Mouse (Mus musculus): Measurements from ENCODE around the gene Esam. TPM values are rescaled to one million over a fixed set of nuclear protein-coding genes. Genes with fewer than 3 reads are reported as not detected.

Gene Esam
- polyA plus RNA-seq, 1 experiment from 2014 or later: 58.6 TPM

DNA sequence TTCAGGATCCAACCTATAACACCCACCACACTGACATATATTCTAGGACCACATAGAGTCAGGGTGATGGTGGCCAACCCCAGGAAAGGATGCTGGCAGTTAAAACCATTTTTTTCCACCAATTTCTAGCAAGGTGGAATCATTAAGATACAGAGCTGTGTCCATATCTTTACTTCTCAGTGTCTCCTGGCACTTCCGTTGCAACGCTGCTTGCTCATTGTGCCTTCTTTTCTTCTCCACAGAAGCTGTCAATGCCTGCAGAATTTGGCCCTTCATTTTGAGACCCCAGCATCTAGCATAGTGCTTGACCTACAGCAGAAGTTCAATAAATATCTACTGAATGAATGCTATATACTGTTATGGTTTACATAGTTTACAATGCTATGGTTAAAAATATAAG, 39.1 kb downstream of the Esam start:
- Histone ChIP-seq H3K27ac (ENCODE audit: low read length) (no peak overlapping the region), H3K4me3 (replicated peaks; ENCODE audit: low read length) (no peak overlapping the region), H3K4me2 (ENCODE audit: low read depth, low read length) (no peak overlapping the region), H3K36me3 (ENCODE audit: control insufficient read depth, insufficient read depth, low read length) (no peaks in the 10 kb centered on the region), H3K9me3 (replicated peaks; ENCODE audit: control insufficient read depth, low read length) (no peaks in the 10 kb centered on the region), H3K27me3 (ENCODE audit: control insufficient read depth, insufficient read depth, low read length) (no peaks in the 10 kb centered on the region), H3K9ac (ENCODE audit: low read length) (no peak overlapping the region), H3K4me1 (ENCODE audit: control insufficient read depth, insufficient read depth, low read length) (peaks cover 15% of the 10 kb centered on the region)
- 90% methylated on average over 2 of the region's 2 CpGs for WGBS
- no peak for ATAC-seq (ENCODE audit: insufficient read depth, low FRiP score)

- Histone ChIP-seq H3K4me2 (ENCODE audit: low read depth, low read length) (peak overlapping the region; percentile 17; the same call in 1 of the 2 replicates), H3K27ac (ENCODE audit: low read length) (no peak overlapping the region)
- ATAC-seq (ENCODE audit: insufficient read depth, low FRiP score): no peak
These were observed 39.6 kb downstream of the Esam start for GRCm38 (mm10) chr9:37567454-37567853.

DNA sequence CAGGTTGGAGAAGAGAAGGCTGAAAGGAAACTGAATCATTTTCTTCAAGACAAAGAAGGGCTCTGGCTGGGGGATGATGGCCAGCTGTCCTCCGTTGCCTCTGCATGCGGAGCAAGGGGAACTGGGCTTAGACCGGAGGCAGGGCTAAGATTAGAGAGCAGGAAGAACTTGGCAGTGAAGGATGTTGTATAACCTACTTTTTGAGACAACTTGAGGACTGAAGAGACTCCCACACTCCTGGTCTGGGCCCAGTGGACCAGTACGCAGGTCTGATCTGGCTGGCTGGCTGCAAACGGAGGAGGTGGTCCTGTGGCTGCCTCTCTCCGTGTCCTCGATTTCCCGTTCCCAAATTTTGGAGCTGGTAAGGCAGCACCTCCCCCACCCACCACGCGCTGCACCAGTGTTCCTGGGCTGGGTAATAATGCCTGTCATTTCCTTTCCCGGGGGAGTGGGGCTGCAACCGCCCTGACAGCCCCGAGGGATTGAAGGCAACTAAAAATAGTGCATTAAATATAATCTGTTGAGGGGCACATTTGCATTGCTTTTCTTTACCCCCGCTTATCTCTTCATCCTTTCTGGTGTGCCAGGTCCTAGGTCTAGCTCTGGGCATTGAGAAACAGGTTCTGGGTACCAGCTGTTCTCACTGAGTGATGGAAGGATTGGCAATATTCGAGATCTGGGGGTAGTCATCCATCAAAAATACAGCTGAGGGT, 40.2 kb downstream of the Esam start:
- peak; percentile 25; the same call in 1 of the 2 replicates for ATAC-seq (ENCODE audit: insufficient read depth, low FRiP score)
- WGBS: 27% methylated on average over 15 of the region's 15 CpGs
- H3K27me3 ChIP-seq (ENCODE audit: control insufficient read depth, insufficient read depth, low read length): no peaks in the 10 kb centered on the region
- no peaks in the 10 kb centered on the region for H3K9me3 ChIP-seq (replicated peaks; ENCODE audit: control insufficient read depth, low read length)
- peak overlapping the region; percentile 17 for H3K4me2 ChIP-seq (ENCODE audit: low read depth, low read length)
- H3K27ac ChIP-seq (ENCODE audit: low read length): no peak overlapping the region
- H3K4me3 ChIP-seq (replicated peaks; ENCODE audit: low read length): no peak overlapping the region
- peaks cover 15% of the 10 kb centered on the region for H3K4me1 ChIP-seq (ENCODE audit: control insufficient read depth, insufficient read depth, low read length)
- H3K9ac ChIP-seq (ENCODE audit: low read length): no peak overlapping the region
- no peaks in the 10 kb centered on the region for H3K36me3 ChIP-seq (ENCODE audit: control insufficient read depth, insufficient read depth, low read length)

More at GRCm38 (mm10) chr9:37567454-37567853, 39.6 kb downstream of the Esam start:
- H3K27me3 ChIP-seq (ENCODE audit: control insufficient read depth, insufficient read depth, low read length): no peaks in the 10 kb centered on the region
- no peak overlapping the region for H3K4me3 ChIP-seq (replicated peaks; ENCODE audit: low read length)
- no peak overlapping the region for H3K9ac ChIP-seq (ENCODE audit: low read length)
- peaks cover 15% of the 10 kb centered on the region for H3K4me1 ChIP-seq (ENCODE audit: control insufficient read depth, insufficient read depth, low read length)
- no peaks in the 10 kb centered on the region for H3K36me3 ChIP-seq (ENCODE audit: control insufficient read depth, insufficient read depth, low read length)
- no peaks in the 10 kb centered on the region for H3K9me3 ChIP-seq (replicated peaks; ENCODE audit: control insufficient read depth, low read length)
- 50% methylated on average over 5 of the region's 5 CpGs for WGBS

DNA sequence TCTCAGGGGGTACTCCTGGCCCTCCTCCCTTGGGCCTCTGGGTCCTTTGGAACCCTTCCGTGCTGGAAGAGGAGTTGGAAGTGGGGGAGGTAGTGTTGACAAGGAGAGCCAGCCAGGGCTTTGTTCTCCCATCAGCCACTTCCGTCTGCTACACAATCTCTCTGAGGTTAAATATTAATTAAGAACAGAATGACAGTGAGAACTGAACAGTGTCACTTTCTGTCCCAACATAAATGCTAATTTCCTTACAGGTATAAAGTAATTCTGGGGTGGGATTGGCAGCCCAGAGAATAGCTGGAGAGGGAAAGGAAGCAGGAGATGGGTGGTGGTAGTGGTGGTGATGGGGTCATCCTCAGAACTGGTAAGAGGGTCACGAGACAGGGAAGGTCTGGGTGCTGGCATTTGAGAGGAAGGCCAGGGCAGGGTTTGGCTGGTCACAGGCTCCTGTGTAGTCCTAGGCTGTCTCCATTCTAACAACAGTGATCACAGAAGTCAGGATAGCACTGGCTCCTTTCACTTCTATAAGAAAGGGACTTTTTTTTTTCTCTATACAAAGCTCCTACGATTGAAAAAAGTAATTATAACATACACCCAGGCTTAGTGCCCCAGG, 40.8 kb downstream of the Esam start:
- H3K9me3 ChIP-seq (replicated peaks; ENCODE audit: control insufficient read depth, low read length): no peaks in the 10 kb centered on the region
- WGBS: 37% methylated on average over 4 of the region's 4 CpGs
- H3K4me2 ChIP-seq (ENCODE audit: low read depth, low read length): peak overlapping the region; percentile 17; the same call in 1 of the 2 replicates
- no peaks in the 10 kb centered on the region for H3K36me3 ChIP-seq (ENCODE audit: control insufficient read depth, insufficient read depth, low read length)
- H3K9ac ChIP-seq (ENCODE audit: low read length): no peak overlapping the region
- no peak overlapping the region for H3K27ac ChIP-seq (ENCODE audit: low read length)
- no peaks in the 10 kb centered on the region for H3K27me3 ChIP-seq (ENCODE audit: control insufficient read depth, insufficient read depth, low read length)
- peaks cover 15% of the 10 kb centered on the region for H3K4me1 ChIP-seq (ENCODE audit: control insufficient read depth, insufficient read depth, low read length)
- H3K4me3 ChIP-seq (replicated peaks; ENCODE audit: low read length): no peak overlapping the region
- peak; percentile 56; the same call in 1 of the 2 replicates for ATAC-seq (ENCODE audit: insufficient read depth, low FRiP score)

- H3K4me3 ChIP-seq (replicated peaks; ENCODE audit: low read length): no peak overlapping the region
- H3K9ac ChIP-seq (ENCODE audit: low read length): no peak overlapping the region
- peaks cover 15% of the 10 kb centered on the region for H3K4me1 ChIP-seq (ENCODE audit: control insufficient read depth, insufficient read depth, low read length)
- H3K27me3 ChIP-seq (ENCODE audit: control insufficient read depth, insufficient read depth, low read length): no peaks in the 10 kb centered on the region
- no peak for ATAC-seq (ENCODE audit: insufficient read depth, low FRiP score)
- no peak overlapping the region for H3K4me2 ChIP-seq (ENCODE audit: low read depth, low read length)
- WGBS: 69% methylated on average over 2 of the region's 2 CpGs
- H3K36me3 ChIP-seq (ENCODE audit: control insufficient read depth, insufficient read depth, low read length): no peaks in the 10 kb centered on the region
- H3K9me3 ChIP-seq (replicated peaks; ENCODE audit: control insufficient read depth, low read length): no peaks in the 10 kb centered on the region
- H3K27ac ChIP-seq (ENCODE audit: low read length): no peak overlapping the region
These were observed 41.5 kb downstream of the Esam start for GRCm38 (mm10) chr9:37569231-37569835.

GRCm38 (mm10) chr9:37572204-37572876, 44.5 kb downstream of the Esam start:
- 41% methylated on average over 3 of the region's 3 CpGs for WGBS
- H3K27me3 ChIP-seq (ENCODE audit: control insufficient read depth, insufficient read depth, low read length): no peaks in the 10 kb centered on the region
- H3K9me3 ChIP-seq (replicated peaks; ENCODE audit: control insufficient read depth, low read length): no peaks in the 10 kb centered on the region
- no peak for ATAC-seq (ENCODE audit: insufficient read depth, low FRiP score)
- H3K27ac ChIP-seq (ENCODE audit: low read length): no peak overlapping the region
- H3K4me3 ChIP-seq (replicated peaks; ENCODE audit: low read length): no peak overlapping the region
- H3K4me2 ChIP-seq (ENCODE audit: low read depth, low read length): no peak overlapping the region
- peaks cover 15% of the 10 kb centered on the region for H3K4me1 ChIP-seq (ENCODE audit: control insufficient read depth, insufficient read depth, low read length)
- H3K36me3 ChIP-seq (ENCODE audit: control insufficient read depth, insufficient read depth, low read length): no peaks in the 10 kb centered on the region
- H3K9ac ChIP-seq (ENCODE audit: low read length): no peak overlapping the region

- no peak overlapping the region for H3K9ac ChIP-seq (ENCODE audit: low read length)
- no peak overlapping the region for H3K4me2 ChIP-seq (ENCODE audit: low read depth, low read length)
- H3K27me3 ChIP-seq (ENCODE audit: control insufficient read depth, insufficient read depth, low read length): no peaks in the 10 kb centered on the region
- 32% methylated on average over 14 of the region's 14 CpGs for WGBS
- no peaks in the 10 kb centered on the region for H3K36me3 ChIP-seq (ENCODE audit: control insufficient read depth, insufficient read depth, low read length)
- no peak for ATAC-seq (ENCODE audit: insufficient read depth, low FRiP score)
- H3K27ac ChIP-seq (ENCODE audit: low read length): no peak overlapping the region
- no peaks in the 10 kb centered on the region for H3K9me3 ChIP-seq (replicated peaks; ENCODE audit: control insufficient read depth, low read length)
- no peaks in the 10 kb centered on the region for H3K4me1 ChIP-seq (ENCODE audit: control insufficient read depth, insufficient read depth, low read length)
- no peak overlapping the region for H3K4me3 ChIP-seq (replicated peaks; ENCODE audit: low read length)
These were observed 48.6 kb downstream of the Esam start for GRCm38 (mm10) chr9:37576436-37576930.

- Histone ChIP-seq H3K27me3 (ENCODE audit: control insufficient read depth, insufficient read depth, low read length) (no peaks in the 10 kb centered on the region), H3K4me3 (replicated peaks; ENCODE audit: low read length) (no peak overlapping the region), H3K36me3 (ENCODE audit: control insufficient read depth, insufficient read depth, low read length) (no peaks in the 10 kb centered on the region), H3K27ac (ENCODE audit: low read length) (no peak overlapping the region), H3K4me1 (ENCODE audit: control insufficient read depth, insufficient read depth, low read length) (no peaks in the 10 kb centered on the region), H3K9me3 (replicated peaks; ENCODE audit: control insufficient read depth, low read length) (no peaks in the 10 kb centered on the region), H3K9ac (ENCODE audit: low read length) (no peak overlapping the region), H3K4me2 (ENCODE audit: low read depth, low read length) (no peak overlapping the region)
- ATAC-seq (ENCODE audit: insufficient read depth, low FRiP score): no peak
- 87% methylated on average over 5 of the region's 5 CpGs for whole genome bisulfite sequencing
These were observed 55.7 kb downstream of the Esam start for GRCm38 (mm10) chr9:37583594-37583993.

DNA sequence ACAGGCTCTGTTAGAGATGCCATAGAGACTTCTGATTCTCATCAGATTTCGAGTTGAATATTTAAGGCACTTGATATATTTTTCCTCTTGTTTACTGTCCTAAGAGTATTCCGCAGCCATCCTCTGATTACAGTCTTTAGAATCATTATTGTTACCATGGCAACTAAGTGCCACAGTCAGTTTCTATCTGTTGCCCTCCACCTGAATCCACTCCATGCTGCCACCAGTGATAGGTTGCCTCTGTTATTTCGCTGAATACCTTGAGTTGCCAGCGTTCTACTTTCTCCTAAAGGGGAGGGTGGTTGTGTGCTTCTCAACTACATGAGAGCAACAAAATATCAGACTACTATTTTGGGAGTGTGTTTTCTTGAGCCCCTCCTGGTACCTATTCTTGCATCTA, 58.8 kb downstream of the Esam start:
- H3K27ac ChIP-seq (ENCODE audit: low read length): no peak overlapping the region
- no peak overlapping the region for H3K9ac ChIP-seq (ENCODE audit: low read length)
- H3K4me3 ChIP-seq (replicated peaks; ENCODE audit: low read length): no peak overlapping the region
- H3K4me2 ChIP-seq (ENCODE audit: low read depth, low read length): no peak overlapping the region
- no peaks in the 10 kb centered on the region for H3K9me3 ChIP-seq (replicated peaks; ENCODE audit: control insufficient read depth, low read length)
- no peaks in the 10 kb centered on the region for H3K27me3 ChIP-seq (ENCODE audit: control insufficient read depth, insufficient read depth, low read length)
- 68% methylated on average over 4 of the region's 4 CpGs for WGBS
- H3K4me1 ChIP-seq (ENCODE audit: control insufficient read depth, insufficient read depth, low read length): no peaks in the 10 kb centered on the region
- no peak for ATAC-seq (ENCODE audit: insufficient read depth, low FRiP score)
- H3K36me3 ChIP-seq (ENCODE audit: control insufficient read depth, insufficient read depth, low read length): no peaks in the 10 kb centered on the region

Measured in stomach, embryonic 16.5 days (tissue).